Comparison of ENCODE assay signal across 7 mouse cellular contexts in the genomic region with DNA sequence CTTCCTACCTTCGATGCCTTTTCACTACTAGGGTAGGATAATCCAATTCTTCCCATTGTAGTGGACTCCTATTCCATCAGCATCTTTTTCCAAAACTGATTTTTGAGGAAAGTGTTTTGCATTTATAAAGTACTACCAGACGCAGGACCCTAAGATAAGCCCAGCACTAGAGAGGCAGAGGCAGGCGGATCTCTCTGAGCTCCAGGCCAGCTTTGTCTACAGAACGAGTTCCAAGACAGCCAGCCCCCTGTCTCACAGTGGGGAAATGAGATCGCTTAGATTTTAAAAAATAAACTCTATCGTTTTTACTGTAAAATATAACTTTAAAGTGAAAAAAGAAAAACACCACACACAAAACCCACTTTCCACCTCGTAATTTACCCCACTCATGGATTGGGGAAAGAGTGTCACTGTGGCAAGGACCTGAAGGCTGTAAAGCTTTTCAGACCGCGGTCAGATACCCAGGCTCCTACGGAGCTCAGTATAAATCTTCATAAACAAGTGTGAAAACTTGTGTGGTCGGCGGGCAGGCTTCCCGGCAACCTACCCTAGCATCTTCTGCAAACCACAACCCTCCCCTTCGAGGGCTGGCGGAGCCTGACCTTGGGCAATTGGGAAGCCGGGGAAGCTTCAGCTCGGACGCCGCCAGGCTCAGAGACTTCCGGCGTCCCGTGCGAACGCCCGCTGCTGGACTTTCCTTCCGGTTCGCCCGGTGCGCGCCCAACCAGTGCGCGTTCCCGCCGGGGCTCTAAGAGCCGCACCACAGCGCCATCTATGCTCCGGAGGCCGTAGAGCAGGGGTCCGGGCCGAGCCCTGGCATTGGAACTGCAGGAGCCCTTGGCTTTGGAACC. TPM values are rescaled to one million over a fixed set of nuclear protein-coding genes. Genes with fewer than 3 reads are reported as not detected.
DNase-seq lines count a peak whose midpoint lies in the region; ATAC-seq and TF ChIP-seq lines count a peak whose summit lies in the region.

A gene (minus strand): TSS at position 747 of the 851 bp plus-strand sequence.

- intact Hi-C loops in left cerebral cortex, postnatal 4 days (cut with DNase I), result loop anchor here (5.0 kb wide), 1 partner anchor 91 kb away; a partner anchor contains a TSS

- ATAC-seq in intestine, postnatal 0 days, result peak; percentile 97
- ATAC-seq in midbrain, embryonic 12.5 days (ENCODE audit: low FRiP score, low read depth), result peak; percentile 95

- WGBS in intestine, postnatal 0 days, result 5% methylated on average over 40 of the region's 40 CpGs
- WGBS in midbrain, embryonic 12.5 days, result 5% methylated on average over 40 of the region's 40 CpGs
- WGBS in small intestine, adult 2 months, result 3% methylated on average over 40 of the region's 40 CpGs

- TF ChIP-seq CTCF in intestine, postnatal 0 days (IDR thresholded peaks at IDR 0.05; ENCODE audit: low read depth), result peak; percentile 97
- TF ChIP-seq CTCF in small intestine, adult 2 months (IDR thresholded peaks at IDR 0.05; ENCODE audit: extremely low read depth, insufficient read length, insufficient replicate concordance, low read depth, low read length), result peak; percentile 89

- H3K4me3 ChIP-seq in intestine, postnatal 0 days (ENCODE audit: low read depth, low read length), result peak within 1 kb of the TSS; percentile 72
- peak within 1 kb of the TSS; percentile 69 for H3K4me3 ChIP-seq in midbrain, embryonic 12.5 days
- H3K4me3 ChIP-seq in small intestine, adult 2 months (ENCODE audit: low read depth, low read length), result peak within 1 kb of the TSS; percentile 82

- DNase-seq in adrenal gland, adult 2 months, result peak; percentile 94
- DNase-seq in embryo, embryonic 11.5 days (ENCODE audit: low read depth, low spot score), result peak; percentile 87
- peak; percentile 80 to 91 for DNase-seq in gastrocnemius, postnatal 4 days (ENCODE audit: low spot score in 2 of 2)
- peak; percentile 92 for DNase-seq in left cerebral cortex, postnatal 4 days

- H3K27me3 ChIP-seq in intestine, postnatal 0 days (replicated peaks; ENCODE audit: control insufficient read depth, insufficient read depth, low read length), result no peaks in the 10 kb centered on the region
- no peaks in the 10 kb centered on the region for H3K27me3 ChIP-seq in midbrain, embryonic 12.5 days
- H3K27me3 ChIP-seq in small intestine, adult 2 months (ENCODE audit: control insufficient read depth, insufficient read depth, low read length), result no peaks in the 10 kb centered on the region

- peak; percentile 94 for TF ChIP-seq POLR2A in small intestine, adult 2 months (IDR thresholded peaks at IDR 0.05; ENCODE audit: low read depth, low read length)

- H3K36me3 ChIP-seq in intestine, postnatal 0 days (ENCODE audit: control insufficient read depth, insufficient read depth), result no peaks in the 10 kb centered on the region
- H3K36me3 ChIP-seq in midbrain, embryonic 12.5 days, result no peaks in the 10 kb centered on the region
- H3K36me3 ChIP-seq in small intestine, adult 2 months (ENCODE audit: control insufficient read depth, insufficient read depth, low read length), result no peaks in the 10 kb centered on the region

- H3K4me1 ChIP-seq in intestine, postnatal 0 days (replicated peaks; ENCODE audit: control insufficient read depth, insufficient read depth, low read length), result no peaks in the 10 kb centered on the region
- peaks cover 6% of the 10 kb centered on the region for H3K4me1 ChIP-seq in midbrain, embryonic 12.5 days
- no peaks in the 10 kb centered on the region for H3K4me1 ChIP-seq in small intestine, adult 2 months (ENCODE audit: control insufficient read depth, insufficient read depth, insufficient read length, low read length)

- H3K9me3 ChIP-seq in intestine, postnatal 0 days (ENCODE audit: control insufficient read depth), result no peaks in the 10 kb centered on the region
- H3K9me3 ChIP-seq in midbrain, embryonic 12.5 days, result no peaks in the 10 kb centered on the region

- H3K9ac ChIP-seq in intestine, postnatal 0 days (ENCODE audit: low read depth, low read length), result peak within 1 kb of the TSS; percentile 87
- peak within 1 kb of the TSS; percentile 78 for H3K9ac ChIP-seq in midbrain, embryonic 12.5 days (replicated peaks)

- H3K4me2 ChIP-seq in intestine, postnatal 0 days (replicated peaks; ENCODE audit: low read depth), result peak within 1 kb of the TSS; percentile 72
- H3K4me2 ChIP-seq in midbrain, embryonic 12.5 days (replicated peaks), result peak within 1 kb of the TSS; percentile 70

- H3K27ac ChIP-seq in intestine, postnatal 0 days (ENCODE audit: low read depth, low read length), result peak within 1 kb of the TSS; percentile 52; the same call in 1 of the 2 replicates
- H3K27ac ChIP-seq in midbrain, embryonic 12.5 days (replicated peaks), result peak within 1 kb of the TSS; percentile 84
- peak within 1 kb of the TSS; percentile 57 for H3K27ac ChIP-seq in small intestine, adult 2 months (ENCODE audit: insufficient read depth, low read depth, low read length)

RNA-seq across cellular contexts. Expression of the gene that starts here (rescaled TPM):
- total RNA-seq in adrenal gland, adult 2 months (2021), result 10 to 100 TPM; 19.4 to 23.6 TPM
- polyA plus RNA-seq in adrenal gland, adult 2 months (2012; rRNA removed), result 0.57 and 0.80 TPM in 2 replicates
- 10 to 100 TPM; 21.1 to 25.4 TPM for total RNA-seq in gastrocnemius, postnatal 4 days (2021)
- 59.1 and 60.1 TPM in 2 replicates for polyA plus RNA-seq in intestine, postnatal 0 days (2015; fragmentation: Nextera tagmentation; extraction: Ambion mirVana)
- 10 to 100 TPM; 22.0 to 23.2 TPM for total RNA-seq in left cerebral cortex, postnatal 4 days (2021)
- polyA plus RNA-seq in midbrain, embryonic 12.5 days (2016; fragmentation: Nextera tagmentation; extraction: Ambion mirVana), result 43.0 and 43.9 TPM in 2 replicates
- polyA plus RNA-seq in small intestine, adult 2 months (2012; rRNA removed), result 0.41 and 0.66 TPM in 2 replicates

Comparison
In these comparisons a context has a peak if more than half of its experiments do, and no peak if none do; other contexts are left out.
1. Peak in every context shown above with its lines: DNase-seq, ATAC-seq, H3K4me3 ChIP-seq and H3K27ac ChIP-seq.
2. RNA of the gene that starts here (polyA plus RNA-seq): 59.1 to 60.1 TPM in intestine, postnatal 0 days and 43.0 to 43.9 TPM in midbrain, embryonic 12.5 days; 0.57 to 0.80 TPM in adrenal gland, adult 2 months and 0.41 to 0.66 TPM in small intestine, adult 2 months; every median in the first group is over 10 times any median in the second.